ENCODE assay signal across 9 mouse cellular contexts in genomic region chr9:48354122-48354521, GRCm38 (mm10). TPM values are rescaled to one million over a fixed set of nuclear protein-coding genes. Genes with fewer than 3 reads are reported as not detected.
DNase-seq lines count a peak whose midpoint lies in the region; ATAC-seq and TF ChIP-seq lines count a peak whose summit lies in the region.
"Had no signal": no experiment of that assay in that cellular context is flagged by ENCODE, and none has a peak within 500 bp of the region (broad histone marks: within the 10 kb centered on the region; RNA-seq: fewer than 3 reads in every experiment).

No protein-coding gene starts in this region.

- H3K4me3 ChIP-seq in intestine, embryonic 14.5 days (ENCODE audit: low read depth, low read length), result no peak overlapping the region
- no peak overlapping the region for H3K4me3 ChIP-seq in intestine, postnatal 0 days (ENCODE audit: low read depth, low read length)
- no peak overlapping the region for H3K4me3 ChIP-seq in MEL (ENCODE audit: control insufficient read depth in 1 of 2, insufficient read depth in 1 of 2, low read depth in 2 of 2, low read length in 2 of 2)
- no peak overlapping the region for H3K4me3 ChIP-seq in liver, embryonic 13.5 days (replicated peaks)
- H3K4me3 ChIP-seq: intestine, embryonic 15.5 days; left cerebral cortex, adult 2 months had no signal

- no peaks in the 10 kb centered on the region for H3K27me3 ChIP-seq in intestine, embryonic 14.5 days (replicated peaks; ENCODE audit: control insufficient read depth, insufficient read depth, low read length)
- no peaks in the 10 kb centered on the region for H3K27me3 ChIP-seq in intestine, postnatal 0 days (replicated peaks; ENCODE audit: control insufficient read depth, insufficient read depth, low read length)
- no peaks in the 10 kb centered on the region for H3K27me3 ChIP-seq in MEL (ENCODE audit: control insufficient read depth in 1 of 2, insufficient read depth in 2 of 2, low read length in 2 of 2)
- H3K27me3 ChIP-seq in liver, embryonic 13.5 days, result no peaks in the 10 kb centered on the region
- H3K27me3 ChIP-seq: intestine, embryonic 15.5 days had no signal

- H3K27ac ChIP-seq in intestine, embryonic 14.5 days (ENCODE audit: low read depth), result 0 out of 2 replicates have a peak overlapping the region, but pooled peaks have one; percentile 22
- no peak overlapping the region for H3K27ac ChIP-seq in intestine, postnatal 0 days (ENCODE audit: low read depth, low read length)
- H3K27ac ChIP-seq in MEL (ENCODE audit: control insufficient read depth, low read depth, low read length), result no peak overlapping the region
- peak overlapping the region; percentile 80 for H3K27ac ChIP-seq in liver, embryonic 13.5 days
- H3K27ac ChIP-seq: intestine, embryonic 15.5 days; left cerebral cortex, adult 2 months had no signal

- H3K9me3 ChIP-seq in intestine, embryonic 14.5 days (ENCODE audit: control insufficient read depth, low read length), result no peaks in the 10 kb centered on the region
- H3K9me3 ChIP-seq in intestine, postnatal 0 days (ENCODE audit: control insufficient read depth), result no peaks in the 10 kb centered on the region
- H3K9me3 ChIP-seq in MEL (replicated peaks; ENCODE audit: insufficient read depth, low read length), result no peaks in the 10 kb centered on the region
- H3K9me3 ChIP-seq in liver, embryonic 13.5 days (replicated peaks), result no peaks in the 10 kb centered on the region
- H3K9me3 ChIP-seq: intestine, embryonic 15.5 days had no signal

- no peak for DNase-seq in intestine, embryonic 14.5 days (ENCODE audit: low spot score)
- peak; percentile 32 for DNase-seq in MEL (ENCODE audit: low read depth, low spot score)
- DNase-seq in embryo, embryonic 9.5 days (ENCODE audit: extremely low spot score), result peak; percentile 21
- DNase-seq in liver, embryonic 13.5 days, result no peak
- DNase-seq in testis, postnatal 10 days (ENCODE audit: low spot score), result no peak
- DNase-seq in left cerebral cortex, postnatal 25 days (ENCODE audit: low spot score in 2 of 2), result no peak

- no peaks in the 10 kb centered on the region for H3K79me2 ChIP-seq in MEL (ENCODE audit: control insufficient read depth, insufficient read depth, low read length, poor library complexity)

- WGBS in intestine, embryonic 14.5 days, result 63% methylated on average over 4 of the region's 4 CpGs
- WGBS in intestine, postnatal 0 days, result 70% methylated on average over 4 of the region's 4 CpGs
- WGBS in liver, embryonic 13.5 days (ENCODE audit: insufficient replicate concordance), result 57% methylated on average over 4 of the region's 4 CpGs

- no peak for TF ChIP-seq RAD21 in MEL (IDR thresholded peaks at IDR 0.05; ENCODE audit: low read depth, low read length)

- no peak overlapping the region for H3K4me2 ChIP-seq in intestine, embryonic 14.5 days (ENCODE audit: low read length)
- H3K4me2 ChIP-seq in intestine, postnatal 0 days (replicated peaks; ENCODE audit: low read depth), result no peak overlapping the region
- peak overlapping the region; percentile 21; the same call in 1 of the 2 replicates for H3K4me2 ChIP-seq in liver, embryonic 13.5 days
- H3K4me2 ChIP-seq: intestine, embryonic 15.5 days had no signal

- TF ChIP-seq EP300 in MEL (IDR thresholded peaks at IDR 0.05; ENCODE audit: low read depth in 1 of 2, low read length in 2 of 2), result no peak

- TF ChIP-seq CTCF in intestine, postnatal 0 days (IDR thresholded peaks at IDR 0.05; ENCODE audit: low read depth), result no peak
- TF ChIP-seq CTCF in MEL (IDR thresholded peaks at IDR 0.05 in 2 of 3, conservative IDR thresholded peaks at IDR 0.05 in 1 of 3; ENCODE audit: control insufficient read depth in 1 of 3, insufficient read depth in 1 of 3, low read depth in 2 of 3, low read length in 3 of 3, poor library complexity in 1 of 3, severe bottlenecking in 1 of 3), result no peak

- no peaks in the 10 kb centered on the region for H3K36me3 ChIP-seq in intestine, embryonic 14.5 days (ENCODE audit: control insufficient read depth, insufficient read depth, low read length)
- no peaks in the 10 kb centered on the region for H3K36me3 ChIP-seq in intestine, postnatal 0 days (ENCODE audit: control insufficient read depth, insufficient read depth)
- peaks cover 0 to 14% of the 10 kb centered on the region in 2 experiments; a peak in 2 of 4 replicates for H3K36me3 ChIP-seq in MEL (ENCODE audit: control insufficient read depth in 1 of 2, insufficient read depth in 2 of 2, low read length in 2 of 2)
- H3K36me3 ChIP-seq in liver, embryonic 13.5 days, result no peaks in the 10 kb centered on the region
- H3K36me3 ChIP-seq: intestine, embryonic 15.5 days had no signal

- intact Hi-C loops in left cerebral cortex, postnatal 25 days (cut with DNase I), result loop anchor here (1.0 kb wide), 1 partner anchor 88 kb away; no protein-coding TSS in a partner anchor

- no peak for ATAC-seq in intestine, embryonic 14.5 days (replicated peaks; ENCODE audit: low FRiP score, low TSS enrichment, low read depth)
- ATAC-seq in intestine, postnatal 0 days, result no peak
- ATAC-seq in liver, embryonic 13.5 days (ENCODE audit: low read depth), result peak; percentile 27; the same call in 1 of the 2 replicates
- ATAC-seq: intestine, embryonic 15.5 days had no signal

- H3K4me1 ChIP-seq in intestine, embryonic 14.5 days (replicated peaks; ENCODE audit: control insufficient read depth, insufficient read depth, low read length), result no peaks in the 10 kb centered on the region
- H3K4me1 ChIP-seq in intestine, postnatal 0 days (replicated peaks; ENCODE audit: control insufficient read depth, insufficient read depth, low read length), result no peaks in the 10 kb centered on the region
- peaks cover 10 to 16% of the 10 kb centered on the region in 2 experiments for H3K4me1 ChIP-seq in MEL (ENCODE audit: control insufficient read depth in 1 of 2, insufficient read depth in 2 of 2, low read length in 2 of 2)
- H3K4me1 ChIP-seq in liver, embryonic 13.5 days (replicated peaks), result peaks cover 65% of the 10 kb centered on the region
- H3K4me1 ChIP-seq: intestine, embryonic 15.5 days had no signal

- H3K9ac ChIP-seq in intestine, embryonic 14.5 days (ENCODE audit: low read length), result no peak overlapping the region
- no peak overlapping the region for H3K9ac ChIP-seq in intestine, postnatal 0 days (ENCODE audit: low read depth, low read length)
- no peak overlapping the region for H3K9ac ChIP-seq in MEL (ENCODE audit: control insufficient read depth, low read depth, low read length, poor library complexity, severe bottlenecking)
- H3K9ac ChIP-seq in liver, embryonic 13.5 days, result peak overlapping the region; percentile 55; the same call in 1 of the 2 replicates
- H3K9ac ChIP-seq: intestine, embryonic 15.5 days had no signal

- TF ChIP-seq POLR2A in MEL (IDR thresholded peaks at IDR 0.05; ENCODE audit: control insufficient read depth in 1 of 2, insufficient read depth in 1 of 2, low read depth in 1 of 2, low read length in 2 of 2, poor library complexity in 1 of 2), result no peak

TF ChIP-seq in MEL, 35 proteins besides CTCF, POLR2A, EP300 and RAD21:
- no peak for TF ChIP-seq CHD2 (IDR thresholded peaks at IDR 0.05; ENCODE audit: low read length)
- peak; percentile 60 for TF ChIP-seq ETS1 (IDR thresholded peaks at IDR 0.05; ENCODE audit: low read depth, low read length)
- TF ChIP-seq ZMIZ1 (IDR thresholded peaks at IDR 0.05; ENCODE audit: low read depth, low read length), result no peak
- TF ChIP-seq UBTF (IDR thresholded peaks at IDR 0.05; ENCODE audit: borderline replicate concordance, insufficient read depth, low read depth, low read length), result no peak
- no peak for TF ChIP-seq GATA1 (IDR thresholded peaks at IDR 0.05; ENCODE audit: low read depth, low read length)

RNA-seq across cellular contexts. Expression of gene Nxpe2, which starts 0.9 kb away (rescaled TPM):
- 0.43 and 0.60 TPM in 2 replicates for polyA plus RNA-seq in intestine, embryonic 14.5 days (2014; fragmentation: Nextera tagmentation; extraction: Ambion mirVana)
- polyA plus RNA-seq in intestine, postnatal 0 days (2015; fragmentation: Nextera tagmentation; extraction: Ambion mirVana), result 0.72 and 0.76 TPM in 2 replicates
- 3.3 and 3.5 TPM in 2 replicates for total RNA-seq in MEL (2012; rRNA removed)
- 1 to 10 TPM in 1 of 2 experiments, not detected in 1; 3.1 TPM for polyA plus RNA-seq in MEL (2012; ENCODE audit: insufficient read depth in 1 of 2, insufficient read length in 2 of 2, low read depth in 1 of 2, low replicate concordance in 2 of 2, missing spikeins in 1 of 2)
- polyA plus RNA-seq in liver, embryonic 13.5 days (2015; fragmentation: Nextera tagmentation; extraction: Ambion mirVana), result 153 and 173 TPM in 2 replicates
- under 1 TPM; 0.18 to 0.57 TPM for total RNA-seq in left cerebral cortex, postnatal 25 days (2021)

Comparison
In these comparisons a context has a peak if more than half of its experiments do, and no peak if none do; other contexts are left out.
1. H3K27ac ChIP-seq: peak in intestine, embryonic 14.5 days (single experiment) and liver, embryonic 13.5 days (single experiment); none in intestine, postnatal 0 days (single experiment) and MEL (single experiment).
2. DNase-seq: peak in MEL (single experiment) and embryo, embryonic 9.5 days (single experiment); none in intestine, embryonic 14.5 days (single experiment), liver, embryonic 13.5 days (single experiment), testis, postnatal 10 days (single experiment) and left cerebral cortex, postnatal 25 days (0 of 2).